Mouse (Mus musculus) 416B (cell line): Measurements from ENCODE around the gene Tnrc6b.

Source experiments
- DNase-seq: peaks from one replicate; pipeline ENCODE4 v3.0.0; 2011; ENCODE audit warnings: low read depth

Gene Tnrc6b

GRCm38 (mm10) chr15:80710608-80711363 is at the start of gene Tnrc6b:
Tnrc6b (plus strand) TSS chr15:80711313.
- peak; percentile 100 for DNase-seq

- no peak for DNase-seq
These were observed 46.7 kb upstream of the Tnrc6b start for GRCm38 (mm10) chr15:80664444-80664843.

GRCm38 (mm10) chr15:80671295-80672252 is 39.5 kb upstream of the Tnrc6b start, which contains the start of gene Fam83f:
Fam83f (plus strand) TSS chr15:80671847.
- no peak for DNase-seq

- no peak for DNase-seq
These were observed 38.3 kb upstream of the Tnrc6b start for GRCm38 (mm10) chr15:80672810-80673209.

GRCm38 (mm10) chr15:80673337-80674095 is 37.6 kb upstream of the Tnrc6b start:
- DNase-seq, result peak; percentile 20

GRCm38 (mm10) chr15:80674700-80675099 is 36.4 kb upstream of the Tnrc6b start:
- no peak for DNase-seq

GRCm38 (mm10) chr15:80679515-80680215 is 31.4 kb upstream of the Tnrc6b start:
- DNase-seq, result no peak

- DNase-seq, result no peak
These were observed 30.6 kb upstream of the Tnrc6b start for GRCm38 (mm10) chr15:80680347-80681030.

- DNase-seq, result peak; percentile 34
These were observed 29.6 kb upstream of the Tnrc6b start for GRCm38 (mm10) chr15:80681466-80681881.

GRCm38 (mm10) chr15:80682343-80682742 is 28.8 kb upstream of the Tnrc6b start:
- no peak for DNase-seq

- no peak for DNase-seq
These were observed 28.0 kb upstream of the Tnrc6b start for GRCm38 (mm10) chr15:80683151-80683550.

- DNase-seq, result no peak
These were observed 27.1 kb upstream of the Tnrc6b start for GRCm38 (mm10) chr15:80683990-80684389.

GRCm38 (mm10) chr15:80684786-80685602 is 26.1 kb upstream of the Tnrc6b start:
- no peak for DNase-seq

- DNase-seq, result no peak
These were observed 25.6 kb upstream of the Tnrc6b start for GRCm38 (mm10) chr15:80685603-80685895.

GRCm38 (mm10) chr15:80688536-80688935 is 22.6 kb upstream of the Tnrc6b start:
- no peak for DNase-seq

GRCm38 (mm10) chr15:80693492-80693891 is 17.6 kb upstream of the Tnrc6b start:
- DNase-seq, result no peak

- DNase-seq, result peak; percentile 57
These were observed 16.8 kb upstream of the Tnrc6b start for GRCm38 (mm10) chr15:80694125-80694910.

- DNase-seq, result peak; percentile 61
These were observed 13.5 kb upstream of the Tnrc6b start for GRCm38 (mm10) chr15:80697564-80697963.
